Mouse (Mus musculus) midbrain, embryonic 10.5 days (tissue): ENCODE results near the gene Skil. TPM values are rescaled to one million over a fixed set of nuclear protein-coding genes. Genes with fewer than 3 reads are reported as not detected.

Experiments used
- DNase-seq: peaks from one replicate; pipeline ENCODE4 v3.0.0-alpha.2; 2017; ENCODE audit warnings: low spot score
- H3K27ac ChIP-seq: fragments of 300-500 bp; sonication (generic); replicated peaks from 2 replicates; pipeline ENCODE4 v1.5.1; 2016; ENCODE audit warnings: mild to moderate bottlenecking
- H3K27me3 ChIP-seq: fragments of 300-500 bp; sonication (generic); 2 replicates; pipeline ENCODE4 v1.6.1; 2016; ENCODE audit warnings: low read depth, mild to moderate bottlenecking; ENCODE audit not compliant: poor library complexity, severe bottlenecking
- H3K36me3 ChIP-seq: fragments of 300-500 bp; sonication (generic); 2 replicates; pipeline ENCODE4 v1.6.1; 2016; ENCODE audit warnings: mild to moderate bottlenecking, moderate library complexity
- H3K4me1 ChIP-seq: fragments of 300-500 bp; sonication (generic); 2 replicates; pipeline ENCODE4 v1.6.1; 2016
- H3K4me3 ChIP-seq: fragments of 300-500 bp; sonication (generic); 2 replicates; pipeline ENCODE4 v1.5.1; 2016; ENCODE audit warnings: mild to moderate bottlenecking, moderate library complexity
- H3K9me3 ChIP-seq: fragments of 300-500 bp; sonication (generic); replicated peaks from 2 replicates; pipeline ENCODE4 v1.6.1; 2016; ENCODE audit warnings: mild to moderate bottlenecking
- WGBS: fragments of 180-500 bp; shearing (Covaris S2); methylation state at CpG from one replicate; pipeline ENCODE4 v1.1.7; 2016; 5-methylcytosine and 5-hydroxymethylcytosine counted together
- polyA plus RNA-seq: library from polyadenylated mRNA; unstranded; fragments of >200 nt; fragmentation: Nextera tagmentation; extraction: Ambion mirVana; gene quantifications from 2 replicates; pipeline ENCODE4 v1.2.1, GENCODE M21; 2016

The Skil gene
- polyA plus RNA-seq, 1 experiment from 2014 or later = 30.6 TPM

DNA sequence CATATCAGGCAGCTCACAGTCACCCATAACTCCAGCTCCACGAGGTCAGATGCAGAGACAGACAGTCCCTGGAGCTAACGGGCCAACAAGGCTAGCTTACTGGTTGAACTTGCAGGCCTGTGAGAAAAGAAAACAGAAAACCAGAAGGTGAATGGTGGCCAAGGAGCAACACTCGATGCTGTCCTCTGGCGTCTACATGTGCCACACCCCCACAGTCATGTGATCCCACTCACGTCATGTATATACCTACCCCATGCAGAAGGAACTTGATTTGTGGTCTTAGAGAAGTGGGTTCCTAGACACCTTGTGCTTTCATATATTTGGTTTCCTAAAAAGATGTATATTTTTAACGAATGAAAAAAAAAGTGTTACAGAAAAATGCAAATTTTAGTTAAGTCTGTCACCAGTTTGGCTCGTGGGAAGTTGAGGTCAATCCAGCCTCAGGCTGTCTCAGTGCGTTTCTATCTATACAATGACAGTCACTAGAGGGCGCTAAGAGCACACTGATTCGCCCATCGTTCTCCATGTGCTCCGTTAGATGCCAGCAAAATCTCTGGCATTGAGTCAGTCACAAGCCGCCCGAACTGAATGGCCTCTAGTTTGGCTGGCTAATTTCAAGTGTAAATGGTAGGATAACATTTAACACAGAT lies 50.9 kb downstream of the Skil start:
- no peak overlapping the region for H3K27ac ChIP-seq
- DNase-seq = peak; percentile 68
- H3K4me1 ChIP-seq = peaks cover 15% of the 10 kb centered on the region
- no peaks in the 10 kb centered on the region for H3K36me3 ChIP-seq
- H3K9me3 ChIP-seq = no peaks in the 10 kb centered on the region
- 17% methylated on average over 14 of the region's 14 CpGs for WGBS
- no peak overlapping the region for H3K4me3 ChIP-seq
- peaks cover 46% of the 10 kb centered on the region for H3K27me3 ChIP-seq

GRCm38 (mm10) chr3:31148595-31148994 lies 53.7 kb downstream of the Skil start:
- WGBS = 84% methylated on average over 7 of the region's 7 CpGs
- Histone ChIP-seq H3K36me3 (no peaks in the 10 kb centered on the region), H3K27me3 (peaks cover 55% of the 10 kb centered on the region), H3K27ac (no peak overlapping the region), H3K9me3 (no peaks in the 10 kb centered on the region), H3K4me3 (no peak overlapping the region), H3K4me1 (peaks cover 15% of the 10 kb centered on the region)
- no peak for DNase-seq

DNA sequence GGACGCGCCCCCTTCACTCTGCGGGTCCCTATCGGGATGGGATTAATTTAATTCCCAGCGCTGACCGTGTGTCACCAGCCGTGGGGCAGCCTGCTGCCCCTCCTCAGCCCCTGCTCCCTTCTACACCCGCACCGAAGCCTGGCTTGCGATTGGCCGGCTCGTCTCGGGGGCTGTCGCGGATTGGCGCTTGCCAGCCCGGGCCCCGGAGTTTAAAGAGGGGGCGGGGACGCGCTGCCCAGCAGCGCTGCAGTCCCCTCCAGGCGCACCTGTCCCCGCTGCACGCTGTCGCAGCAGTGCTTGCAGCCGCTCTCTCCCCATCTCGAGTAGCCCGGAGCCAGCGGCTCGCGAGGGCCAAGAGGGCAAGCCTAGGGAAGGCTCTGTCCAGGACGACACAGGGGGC lies 54.8 kb downstream of the Skil start, which contains the start of gene Cldn11:
Cldn11 (plus strand) TSS at position 215 of the 400 bp plus-strand sequence.
- 0% methylated on average over 33 of the region's 33 CpGs for WGBS
- peaks cover 15% of the 10 kb centered on the region for H3K4me1 ChIP-seq
- peaks cover 55% of the 10 kb centered on the region for H3K27me3 ChIP-seq
- H3K4me3 ChIP-seq = peak within 1 kb of the TSS; percentile 61
- peak; percentile 80 for DNase-seq
- H3K9me3 ChIP-seq = no peaks in the 10 kb centered on the region
- H3K27ac ChIP-seq = no peak within 1 kb of the TSS
- no peaks in the 10 kb centered on the region for H3K36me3 ChIP-seq

DNA sequence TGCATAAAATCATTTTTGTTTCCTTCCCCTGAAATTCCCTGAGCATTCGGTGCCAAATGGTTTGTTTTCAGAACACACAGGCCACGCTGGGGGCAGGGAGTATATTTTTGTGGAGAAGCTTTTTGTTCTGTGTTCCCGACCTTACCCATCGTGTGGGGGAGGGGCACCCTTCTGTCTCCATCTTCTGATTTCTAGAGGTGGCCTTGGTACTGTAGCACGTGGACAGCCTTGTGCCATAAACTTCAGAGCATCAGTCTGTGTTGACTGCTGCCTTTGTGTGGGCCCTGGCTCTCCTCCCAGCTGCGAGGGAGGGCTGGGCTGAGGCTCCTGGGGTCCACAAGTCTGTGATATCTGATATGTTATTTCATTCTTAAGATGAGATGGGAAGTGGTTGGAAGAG lies 57.2 kb downstream of the Skil start:
- 72% methylated on average over 6 of the region's 6 CpGs for WGBS

DNA sequence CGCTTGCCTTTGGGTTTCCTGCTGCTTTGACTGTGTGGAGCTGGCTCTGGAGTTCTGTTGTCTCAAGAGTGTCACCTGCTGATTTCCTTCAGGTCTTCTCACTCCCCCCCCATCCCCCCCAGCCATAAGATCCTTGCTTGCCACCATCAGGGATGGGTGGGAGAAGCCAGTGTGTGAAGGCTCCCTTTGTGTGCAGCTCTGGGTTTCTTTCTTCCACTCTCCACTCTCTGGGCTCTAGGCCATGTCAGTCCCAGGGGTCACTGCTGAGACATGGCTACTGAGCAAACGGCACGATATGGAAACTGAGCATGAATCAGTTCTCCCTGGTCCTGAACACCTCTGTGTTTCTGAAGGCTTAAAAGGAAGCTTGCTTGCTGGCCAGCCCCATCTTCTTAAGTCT lies 61.3 kb downstream of the Skil start:
- H3K9me3 ChIP-seq = no peaks in the 10 kb centered on the region
- H3K4me1 ChIP-seq = peaks cover 16% of the 10 kb centered on the region
- no peak overlapping the region for H3K4me3 ChIP-seq
- no peak for DNase-seq
- 59% methylated on average over 3 of the region's 3 CpGs for WGBS
- no peaks in the 10 kb centered on the region for H3K36me3 ChIP-seq
- H3K27ac ChIP-seq = no peak overlapping the region
- peaks cover 6% of the 10 kb centered on the region; the same call in 1 of the 2 replicates for H3K27me3 ChIP-seq

More for the DNA sequence above, 57.2 kb downstream of the Skil start:
- Histone ChIP-seq H3K4me1 (peaks cover 19% of the 10 kb centered on the region), H3K36me3 (no peaks in the 10 kb centered on the region), H3K27me3 (peaks cover 46% of the 10 kb centered on the region), H3K9me3 (no peaks in the 10 kb centered on the region), H3K4me3 (no peak overlapping the region), H3K27ac (no peak overlapping the region)
- no peak for DNase-seq

DNA sequence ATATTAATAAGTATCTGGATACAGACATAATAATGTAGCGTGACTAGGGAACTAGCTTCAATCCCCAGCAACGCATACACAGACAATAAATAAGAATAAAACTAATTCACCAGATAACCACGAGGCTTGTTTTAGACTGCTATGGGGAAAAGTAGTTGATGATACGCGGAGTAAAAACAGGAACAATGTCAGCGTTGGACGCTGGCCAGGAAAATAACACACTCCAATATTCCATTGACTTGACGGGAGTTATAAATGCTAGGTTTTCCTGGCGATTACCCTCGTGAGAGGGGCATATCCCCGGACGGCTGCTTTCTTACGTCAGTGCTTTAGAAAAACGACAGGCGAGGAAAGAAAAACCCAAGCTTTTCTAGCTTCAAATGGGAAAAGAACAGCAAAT lies 62.9 kb downstream of the Skil start:
- Histone ChIP-seq H3K36me3 (no peaks in the 10 kb centered on the region), H3K27me3 (no peaks in the 10 kb centered on the region), H3K4me3 (no peak overlapping the region), H3K9me3 (no peaks in the 10 kb centered on the region), H3K27ac (no peak overlapping the region), H3K4me1 (peaks cover 21% of the 10 kb centered on the region)
- WGBS = 93% methylated on average over 15 of the region's 15 CpGs
- DNase-seq = no peak

DNA sequence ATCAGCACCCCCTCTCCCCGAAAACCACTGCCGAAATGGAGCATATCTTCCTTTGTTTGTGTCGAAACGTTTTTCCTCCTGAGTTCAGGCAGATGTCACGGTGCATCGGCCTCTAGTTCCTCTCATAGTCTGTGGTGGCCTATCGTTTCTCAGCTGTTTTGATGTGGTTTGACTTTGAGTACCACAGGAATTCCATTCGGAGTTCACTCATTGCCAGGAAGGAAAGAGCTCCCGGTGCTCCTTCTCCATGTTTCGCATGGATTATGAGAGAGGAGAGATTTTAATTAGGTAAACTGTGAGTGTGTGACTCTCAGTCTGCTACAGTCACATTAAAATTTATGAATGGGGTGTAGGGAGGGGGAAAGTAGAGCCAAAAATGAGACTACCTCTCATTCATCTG lies 65.2 kb downstream of the Skil start:
- Histone ChIP-seq H3K9me3 (no peaks in the 10 kb centered on the region), H3K27me3 (no peaks in the 10 kb centered on the region)
- 87% methylated on average over 10 of the region's 10 CpGs for WGBS

DNA sequence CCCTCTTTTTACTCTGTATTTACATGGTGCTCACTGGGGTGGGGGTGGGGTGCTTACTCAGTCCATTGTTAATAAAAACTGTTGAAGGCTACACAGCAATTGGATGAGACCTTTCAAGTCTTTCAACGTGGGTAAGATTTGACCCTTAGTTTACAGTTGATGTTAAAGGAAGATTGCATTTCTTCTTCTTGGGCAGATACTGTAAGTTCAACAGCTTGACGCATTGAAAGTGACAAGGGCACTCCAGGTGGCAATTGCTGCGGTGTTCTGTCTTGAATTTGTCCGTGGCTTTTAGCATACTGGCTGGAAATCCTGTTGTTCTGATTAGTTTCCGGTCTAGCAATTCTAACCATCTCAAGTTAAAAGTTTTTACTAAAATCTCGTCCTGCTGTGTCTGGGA lies 66.5 kb downstream of the Skil start:
- Histone ChIP-seq H3K9me3 (no peaks in the 10 kb centered on the region), H3K27ac (no peak overlapping the region), H3K4me1 (peaks cover 20% of the 10 kb centered on the region), H3K27me3 (no peaks in the 10 kb centered on the region), H3K4me3 (no peak overlapping the region), H3K36me3 (no peaks in the 10 kb centered on the region)
- no peak for DNase-seq
- WGBS = 26% methylated on average over 6 of the region's 6 CpGs

More for the DNA sequence above, 65.2 kb downstream of the Skil start:
- Histone ChIP-seq H3K4me3 (no peak overlapping the region), H3K4me1 (peaks cover 21% of the 10 kb centered on the region), H3K36me3 (no peaks in the 10 kb centered on the region), H3K27ac (no peak overlapping the region)
- DNase-seq = no peak

DNA sequence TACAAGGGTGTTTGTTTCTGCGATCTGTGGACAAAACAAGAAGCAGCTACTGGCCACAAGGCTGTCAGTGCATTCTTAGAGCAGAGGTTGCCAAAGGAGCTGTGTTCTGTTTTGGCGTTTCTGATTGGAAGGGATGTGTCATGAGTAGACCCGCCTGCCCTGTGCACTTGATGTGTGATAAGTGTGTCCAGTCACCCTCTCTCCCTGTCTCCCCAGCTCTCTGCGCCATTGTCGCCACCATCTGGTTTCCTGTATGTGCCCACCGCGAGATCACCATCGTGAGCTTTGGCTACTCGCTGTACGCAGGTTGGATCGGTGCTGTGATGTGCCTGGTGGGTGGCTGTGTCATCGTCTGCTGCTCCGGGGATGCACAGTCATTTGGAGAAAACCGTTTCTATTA lies 68.0 kb downstream of the Skil start:
- H3K9me3 ChIP-seq = no peaks in the 10 kb centered on the region
- no peaks in the 10 kb centered on the region for H3K36me3 ChIP-seq
- peaks cover 25% of the 10 kb centered on the region for H3K4me1 ChIP-seq
- H3K27ac ChIP-seq = no peak overlapping the region; the same call in 1 of the 2 replicates
- no peak overlapping the region for H3K4me3 ChIP-seq
- no peak for DNase-seq
- WGBS = 97% methylated on average over 14 of the region's 14 CpGs
- no peaks in the 10 kb centered on the region for H3K27me3 ChIP-seq

- Histone ChIP-seq H3K36me3 (no peaks in the 10 kb centered on the region), H3K27ac (peak overlapping the region; percentile 63; the same call in 1 of the 2 replicates)
- WGBS = 66% methylated on average over 3 of the region's 3 CpGs
Measured at GRCm38 (mm10) chr3:31165803-31166202, 70.9 kb downstream of the Skil start.

DNA sequence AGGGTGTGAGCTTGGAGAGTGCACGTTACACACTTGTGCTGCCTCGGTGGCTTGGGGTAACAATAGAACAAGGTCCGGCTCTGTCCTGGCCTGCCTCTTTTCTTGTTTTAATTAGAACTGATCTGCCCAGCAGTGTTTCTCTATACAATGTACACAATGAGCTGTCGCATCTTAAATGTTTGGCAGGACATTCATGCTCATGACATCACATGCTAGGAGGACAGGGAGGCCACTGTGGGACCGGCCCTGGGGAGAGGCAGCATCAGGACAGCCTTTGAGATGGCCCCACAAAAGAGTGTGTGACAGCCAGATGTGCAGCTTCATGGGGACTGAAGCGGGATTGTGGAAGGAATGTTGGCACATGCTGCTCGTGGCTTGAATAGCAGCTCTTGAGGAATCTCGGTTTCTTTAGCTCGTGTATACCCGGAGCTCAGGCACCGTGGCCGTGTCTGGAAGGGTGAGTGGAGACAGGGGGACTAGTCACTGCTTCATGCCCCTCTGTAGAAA lies 71.6 kb downstream of the Skil start:
- Histone ChIP-seq H3K27ac (peak overlapping the region; percentile 63), H3K4me1 (peaks cover 14% of the 10 kb centered on the region), H3K27me3 (no peaks in the 10 kb centered on the region), H3K36me3 (no peaks in the 10 kb centered on the region), H3K9me3 (no peaks in the 10 kb centered on the region), H3K4me3 (no peak overlapping the region)
- 44% methylated on average over 12 of the region's 12 CpGs for WGBS
- DNase-seq = peak; percentile 25

More at GRCm38 (mm10) chr3:31165803-31166202, 70.9 kb downstream of the Skil start:
- H3K27me3 ChIP-seq = no peaks in the 10 kb centered on the region
- no peaks in the 10 kb centered on the region for H3K9me3 ChIP-seq
- DNase-seq = no peak
- peaks cover 20% of the 10 kb centered on the region for H3K4me1 ChIP-seq
- H3K4me3 ChIP-seq = no peak overlapping the region
